Mouse (Mus musculus): Measurements from ENCODE around the gene Tcp1. TPM values are rescaled to one million over a fixed set of nuclear protein-coding genes. Genes with fewer than 3 reads are reported as not detected.
"Not testable (repeated sequence)": the region's sequence is repeated elsewhere in the genome, so short reads cannot be mapped to it uniquely, and the experiment has no call there.

Tcp1 gene
- polyA plus RNA-seq, 1 experiment: 702 TPM

DNA sequence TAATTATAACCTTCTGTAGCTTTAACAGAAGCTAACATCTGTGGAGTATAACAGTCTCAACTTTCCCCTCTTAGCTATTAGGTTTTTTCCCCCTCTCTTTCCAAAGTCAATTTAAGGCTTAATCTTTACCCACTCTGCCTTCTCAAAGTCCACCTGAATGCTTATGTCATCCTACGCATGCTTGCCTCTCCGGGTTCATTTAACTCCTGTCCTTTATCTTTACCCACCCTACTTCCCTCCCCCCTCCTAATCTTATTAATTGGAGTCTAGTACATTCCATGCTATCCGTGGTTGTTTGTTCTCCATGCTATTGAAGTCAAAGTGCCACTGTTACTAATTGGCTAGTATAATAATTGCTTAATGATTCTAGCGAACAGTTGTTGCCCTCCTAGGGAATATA is 20.2 kb downstream of the Tcp1 start:
- TF ChIP-seq CTCF (IDR thresholded peaks at IDR 0.05; ENCODE audit: control insufficient read depth, insufficient read depth, insufficient replicate concordance, low read depth, low read length): no peak
- TF ChIP-seq POLR2A (IDR thresholded peaks at IDR 0.05; ENCODE audit: control insufficient read depth, low read depth, low read length): no peak
- Histone ChIP-seq H3K27me3 (ENCODE audit: control insufficient read depth, insufficient read depth, low read length) (no peaks in the 10 kb centered on the region; the same call in 1 of the 2 replicates), H3K36me3 (ENCODE audit: control insufficient read depth, insufficient read depth, low read length) (no peaks in the 10 kb centered on the region), H3K4me3 (ENCODE audit: control insufficient read depth, low read depth, low read length) (no peak overlapping the region), H3K4me1 (ENCODE audit: control insufficient read depth, insufficient read depth, low read length) (peaks cover 7% of the 10 kb centered on the region), H3K27ac (ENCODE audit: control insufficient read depth, insufficient read depth, low read depth, low read length) (no peak overlapping the region)

DNA sequence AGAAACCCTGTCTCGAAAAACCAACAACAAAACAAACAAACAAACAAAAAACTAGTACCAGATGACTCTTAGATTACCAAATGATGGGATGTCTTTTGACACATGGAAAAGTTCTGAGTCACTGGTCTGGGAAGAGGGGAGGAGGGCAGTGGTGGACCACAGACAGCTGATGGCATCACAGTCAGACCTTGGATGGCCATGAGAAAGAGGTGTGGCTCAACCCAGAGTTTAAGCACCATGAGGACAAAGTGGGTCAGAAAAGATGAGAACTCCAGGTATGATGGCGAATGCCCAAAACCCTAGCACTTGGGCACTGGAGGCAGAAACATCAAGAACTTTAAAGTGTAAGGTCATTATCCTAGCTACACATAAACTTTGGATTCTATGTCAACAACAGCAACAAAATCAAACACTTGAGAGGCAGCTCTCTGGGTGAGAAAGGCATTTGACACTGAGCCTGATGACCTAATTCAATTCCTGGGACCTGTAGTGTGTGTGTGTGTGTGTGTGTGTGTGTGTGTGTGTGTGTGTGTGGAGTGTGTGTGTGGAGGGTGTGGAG is 22.0 kb downstream of the Tcp1 start:
- TF ChIP-seq POLR2A (IDR thresholded peaks at IDR 0.05; ENCODE audit: control insufficient read depth, low read depth, low read length): no peak
- TF ChIP-seq CTCF (IDR thresholded peaks at IDR 0.05; ENCODE audit: control insufficient read depth, insufficient read depth, insufficient replicate concordance, low read depth, low read length): no peak
- H3K36me3 ChIP-seq (ENCODE audit: control insufficient read depth, insufficient read depth, low read length): no peaks in the 10 kb centered on the region
- peaks cover 14% of the 10 kb centered on the region for H3K4me1 ChIP-seq (ENCODE audit: control insufficient read depth, insufficient read depth, low read length)
- no peak overlapping the region for H3K4me3 ChIP-seq (ENCODE audit: control insufficient read depth, low read depth, low read length)
- no peak overlapping the region for H3K27ac ChIP-seq (ENCODE audit: control insufficient read depth, insufficient read depth, low read depth, low read length)
- no peaks in the 10 kb centered on the region; the same call in 1 of the 2 replicates for H3K27me3 ChIP-seq (ENCODE audit: control insufficient read depth, insufficient read depth, low read length)

DNA sequence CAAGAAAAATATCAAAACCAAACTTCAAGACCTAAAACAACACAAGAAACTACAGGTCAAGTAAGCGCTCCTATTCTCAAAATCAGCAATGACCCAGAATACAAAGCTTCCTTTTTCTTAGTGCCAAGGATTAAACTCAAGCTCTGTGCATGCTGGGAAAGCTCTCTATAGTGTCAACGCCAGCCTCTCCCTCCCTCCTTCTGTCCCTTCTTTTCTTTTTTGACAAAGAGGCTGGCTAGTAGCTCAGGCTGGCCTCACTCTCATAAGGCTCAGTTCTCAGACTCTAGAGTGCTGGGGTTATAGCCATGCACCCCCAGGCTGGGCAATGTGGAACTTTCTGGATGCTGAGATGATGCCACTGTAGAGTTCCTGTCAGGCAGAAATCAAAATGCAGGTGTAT is 22.6 kb downstream of the Tcp1 start:
- Histone ChIP-seq H3K27ac (ENCODE audit: control insufficient read depth, insufficient read depth, low read depth, low read length) (no peak overlapping the region), H3K36me3 (ENCODE audit: control insufficient read depth, insufficient read depth, low read length) (no peaks in the 10 kb centered on the region), H3K4me3 (ENCODE audit: control insufficient read depth, low read depth, low read length) (no peak overlapping the region), H3K4me1 (ENCODE audit: control insufficient read depth, insufficient read depth, low read length) (peaks cover 14% of the 10 kb centered on the region), H3K27me3 (ENCODE audit: control insufficient read depth, insufficient read depth, low read length) (no peaks in the 10 kb centered on the region; the same call in 1 of the 2 replicates)
- TF ChIP-seq CTCF (IDR thresholded peaks at IDR 0.05; ENCODE audit: control insufficient read depth, insufficient read depth, insufficient replicate concordance, low read depth, low read length): no peak
- no peak for TF ChIP-seq POLR2A (IDR thresholded peaks at IDR 0.05; ENCODE audit: control insufficient read depth, low read depth, low read length)

DNA sequence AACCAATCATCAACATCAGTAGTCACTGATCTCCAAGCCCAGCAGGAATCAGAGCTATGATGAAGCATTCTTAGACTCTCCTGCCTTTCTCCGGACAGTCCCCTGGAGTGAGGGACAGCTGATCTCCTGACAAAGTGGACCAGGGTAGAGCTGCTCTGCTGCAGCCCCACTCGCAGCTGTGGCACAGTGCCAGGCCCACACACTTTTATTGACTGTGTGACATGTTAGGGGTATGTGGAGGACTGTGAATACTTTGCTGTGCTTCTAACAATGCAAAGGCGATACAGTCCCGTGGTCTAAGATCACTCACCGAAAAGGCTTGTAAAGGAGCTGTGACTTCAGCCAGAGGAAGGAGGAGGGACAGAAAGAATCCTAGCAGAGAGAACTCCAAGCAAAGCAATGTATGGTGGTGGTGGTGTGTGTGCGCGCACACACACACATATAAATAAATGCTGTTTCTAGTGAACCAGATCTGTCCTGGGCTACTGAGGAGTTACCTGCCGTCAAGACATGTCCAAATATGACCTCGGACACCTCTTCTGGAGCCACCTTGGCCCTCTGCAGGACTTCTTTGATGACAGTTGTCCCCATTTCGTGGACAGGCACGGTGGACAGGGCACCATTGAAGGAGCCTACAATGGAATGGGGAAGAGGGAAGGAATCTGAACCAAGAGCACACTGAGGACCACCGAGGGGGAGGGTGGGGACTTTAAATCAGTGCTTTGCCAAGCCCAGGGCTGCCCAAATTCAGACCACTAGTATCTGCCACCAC is 24.1 kb downstream of the Tcp1 start:
- Histone ChIP-seq H3K4me3 (ENCODE audit: control insufficient read depth, low read depth, low read length) (peak overlapping the region; percentile 77), H3K4me1 (ENCODE audit: control insufficient read depth, insufficient read depth, low read length) (peaks cover 14% of the 10 kb centered on the region)
- not testable (repeated sequence) for H3K36me3 ChIP-seq (ENCODE audit: control insufficient read depth, insufficient read depth, low read length); H3K27ac ChIP-seq (ENCODE audit: control insufficient read depth, insufficient read depth, low read depth, low read length); H3K27me3 ChIP-seq (ENCODE audit: control insufficient read depth, insufficient read depth, low read length)

DNA sequence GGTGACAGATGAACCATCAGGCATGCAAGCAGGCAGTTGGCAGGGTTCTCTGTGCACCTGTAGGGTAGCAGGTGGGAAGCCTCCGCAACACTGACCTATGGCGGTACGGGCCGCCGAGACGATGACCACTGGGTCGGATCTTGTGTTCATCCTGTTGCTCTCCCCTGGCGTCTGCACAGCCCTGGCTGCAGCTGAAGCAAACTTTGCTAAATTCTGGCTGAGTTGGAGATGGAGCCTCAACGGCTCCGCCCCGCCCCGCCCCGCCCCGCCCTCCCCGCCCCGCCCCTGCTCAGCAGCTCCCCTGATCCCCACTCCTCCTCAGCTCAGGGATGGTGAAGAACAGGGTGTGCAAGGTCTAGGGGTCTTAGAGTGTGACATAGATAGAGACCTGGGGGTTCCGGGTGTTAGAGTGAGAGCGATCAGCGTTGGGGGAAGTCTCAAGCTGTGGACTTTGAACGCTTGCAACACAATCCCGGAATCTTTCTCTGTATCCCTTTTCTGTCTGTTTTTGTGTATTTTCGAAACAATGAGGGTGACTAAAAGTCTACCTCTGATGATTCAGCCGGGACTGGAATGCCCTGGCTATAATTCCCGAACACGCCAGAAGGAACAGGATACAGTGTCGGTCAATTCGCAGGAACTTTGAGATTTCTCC is 24.8 kb downstream of the Tcp1 start, which contains the start of gene Acat3:
Gene Acat3, minus strand, starts transcription at position 450 of the 655 bp plus-strand sequence.
- TF ChIP-seq CTCF (IDR thresholded peaks at IDR 0.05; ENCODE audit: control insufficient read depth, insufficient read depth, insufficient replicate concordance, low read depth, low read length) (no peak), POLR2A (IDR thresholded peaks at IDR 0.05; ENCODE audit: control insufficient read depth, low read depth, low read length) (peak; percentile 73)
- Histone ChIP-seq H3K36me3 (ENCODE audit: control insufficient read depth, insufficient read depth, low read length) (no peaks in the 10 kb centered on the region), H3K4me3 (ENCODE audit: control insufficient read depth, low read depth, low read length) (peak within 1 kb of the TSS; percentile 77), H3K27me3 (ENCODE audit: control insufficient read depth, insufficient read depth, low read length) (no peaks in the 10 kb centered on the region; the same call in 1 of the 2 replicates), H3K27ac (ENCODE audit: control insufficient read depth, insufficient read depth, low read depth, low read length) (peak within 1 kb of the TSS; percentile 77), H3K4me1 (ENCODE audit: control insufficient read depth, insufficient read depth, low read length) (peaks cover 14% of the 10 kb centered on the region)

DNA sequence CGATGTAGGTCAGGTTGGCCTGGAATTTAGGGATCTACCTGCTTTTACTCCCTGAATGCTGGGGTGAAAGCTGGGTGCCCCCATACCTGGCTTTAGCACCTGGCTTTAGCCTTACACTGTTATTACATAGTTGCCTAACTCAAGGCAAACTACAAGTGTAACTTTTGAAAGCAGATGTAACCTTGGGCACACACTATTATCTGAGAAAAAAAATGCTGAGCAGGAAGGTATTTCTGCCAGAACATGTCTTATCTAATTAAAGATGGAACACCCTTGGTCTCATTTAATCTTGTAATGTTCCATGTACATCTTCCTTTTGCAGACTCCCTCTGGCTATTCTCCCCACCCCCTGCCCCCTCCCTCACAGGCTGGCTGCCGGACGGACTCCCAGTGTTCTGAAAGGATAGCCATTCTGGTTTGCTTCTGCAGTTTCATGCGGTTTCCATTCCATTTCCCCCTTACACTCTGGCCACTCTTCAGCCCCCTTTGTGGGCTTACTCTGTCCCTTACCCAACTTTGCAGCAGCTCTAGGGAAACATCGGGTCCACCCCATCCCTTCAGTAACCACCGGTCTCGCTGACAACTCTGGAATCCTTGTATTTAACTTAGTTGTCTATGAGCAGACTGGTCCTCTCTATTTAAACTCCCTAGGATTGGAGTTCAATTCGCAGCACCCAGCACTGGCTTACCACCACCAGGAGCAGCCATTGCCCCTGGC is 26.2 kb downstream of the Tcp1 start:
- TF ChIP-seq CTCF (IDR thresholded peaks at IDR 0.05; ENCODE audit: control insufficient read depth, insufficient read depth, insufficient replicate concordance, low read depth, low read length) (no peak), POLR2A (IDR thresholded peaks at IDR 0.05; ENCODE audit: control insufficient read depth, low read depth, low read length) (no peak)
- Histone ChIP-seq H3K27ac (ENCODE audit: control insufficient read depth, insufficient read depth, low read depth, low read length) (peak overlapping the region; percentile 80), H3K36me3 (ENCODE audit: control insufficient read depth, insufficient read depth, low read length) (no peaks in the 10 kb centered on the region), H3K4me3 (ENCODE audit: control insufficient read depth, low read depth, low read length) (no peak overlapping the region), H3K4me1 (ENCODE audit: control insufficient read depth, insufficient read depth, low read length) (peaks cover 14% of the 10 kb centered on the region), H3K27me3 (ENCODE audit: control insufficient read depth, insufficient read depth, low read length) (no peaks in the 10 kb centered on the region; the same call in 1 of the 2 replicates)
